Mouse (Mus musculus): ENCODE results near the gene Pgap1. TPM values are rescaled to one million over a fixed set of nuclear protein-coding genes. Genes with fewer than 3 reads are reported as not detected.

Pgap1 gene
- total RNA-seq, 2 experiments from 2014 or later, result 4.4 to 4.6 TPM

DNA sequence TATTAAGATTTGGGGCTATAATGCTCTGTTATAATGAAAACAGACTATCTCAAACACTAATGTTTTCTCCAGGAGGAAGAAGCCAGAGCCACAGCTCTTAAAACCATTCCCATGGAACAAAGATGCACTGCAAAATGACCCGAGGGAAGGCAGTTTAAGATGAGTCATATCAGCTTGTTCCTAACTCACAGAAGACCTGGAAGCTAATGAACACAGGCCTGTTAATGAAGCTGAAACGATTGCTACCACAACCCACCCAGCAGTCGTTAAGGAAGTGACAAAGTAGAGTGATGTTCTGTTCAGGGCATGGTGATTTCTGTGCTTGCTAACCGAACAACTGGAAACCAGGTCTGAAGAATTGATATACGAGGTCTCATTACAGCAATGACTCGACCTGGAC lies 26.3 kb downstream of the Pgap1 start:
- no peak for DNase-seq (ENCODE audit: low spot score)
- intact Hi-C loops (cut with DNase I), result no loop called here

DNA sequence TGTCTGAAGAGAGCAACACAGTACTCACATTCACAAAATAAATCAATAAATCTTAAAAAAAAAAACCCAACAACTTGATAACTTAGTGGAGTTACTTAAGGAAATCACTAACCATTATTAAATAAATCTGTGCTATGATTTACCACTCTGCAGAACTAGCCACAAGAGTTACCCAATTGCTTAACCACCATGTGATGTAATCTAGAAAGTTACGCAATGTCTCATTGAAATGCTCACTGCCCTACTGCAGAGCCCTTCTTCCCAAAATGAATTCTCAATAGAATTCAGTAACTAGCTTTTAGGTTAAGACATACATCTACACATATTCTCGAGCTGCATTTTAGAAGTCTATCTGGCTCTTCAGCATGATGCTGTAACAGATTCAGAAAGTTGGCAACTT lies 33.8 kb downstream of the Pgap1 start:
- intact Hi-C loops (cut with DNase I), result no loop called here
- DNase-seq (ENCODE audit: low spot score), result no peak

DNA sequence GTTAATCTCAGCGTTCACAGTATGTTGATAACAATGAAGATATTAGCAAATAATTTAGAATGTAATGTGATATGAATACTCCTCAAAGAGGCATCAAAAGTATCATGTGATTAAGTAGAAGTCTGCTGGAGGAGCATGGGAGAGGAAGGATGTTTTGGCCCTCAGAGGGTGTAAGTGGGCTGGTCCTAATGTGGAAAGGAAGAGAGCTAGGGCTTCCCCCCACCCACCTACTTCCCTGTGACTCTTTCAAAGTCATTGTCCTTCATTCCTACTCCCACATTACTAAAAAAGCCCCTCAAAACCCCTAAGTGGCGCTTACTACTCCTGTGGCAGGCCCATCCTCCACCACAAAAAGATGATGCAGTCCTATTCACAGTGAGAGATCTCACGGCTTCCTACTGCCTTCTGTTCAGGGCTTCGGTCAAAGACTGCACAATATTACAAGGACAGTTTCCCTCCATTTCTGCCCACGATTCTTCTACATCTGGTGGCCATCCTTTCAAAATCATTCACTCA lies 37.4 kb downstream of the Pgap1 start:
- no peak for DNase-seq (ENCODE audit: low spot score)
- intact Hi-C loops (cut with DNase I), result no loop called here

DNA sequence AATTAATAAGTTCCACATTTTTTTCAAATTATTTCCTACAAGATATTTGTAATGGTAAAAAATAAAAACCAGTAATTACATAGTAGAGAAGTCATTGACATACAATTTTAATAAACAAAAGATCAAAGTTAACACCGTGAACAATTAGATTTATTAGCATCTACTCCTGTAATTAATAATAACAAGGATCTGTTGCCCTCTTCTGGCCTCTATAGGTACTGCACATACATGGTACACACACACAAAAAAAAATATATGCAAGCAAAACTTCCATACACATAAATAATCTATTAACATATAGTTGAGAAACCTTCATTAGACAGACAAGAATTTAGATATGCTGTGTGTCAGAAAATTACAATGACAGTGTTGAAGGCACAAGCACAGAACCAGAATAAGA lies 43.6 kb downstream of the Pgap1 start:
- intact Hi-C loops (cut with DNase I), result no loop called here
- no peak for DNase-seq (ENCODE audit: low spot score)

DNA sequence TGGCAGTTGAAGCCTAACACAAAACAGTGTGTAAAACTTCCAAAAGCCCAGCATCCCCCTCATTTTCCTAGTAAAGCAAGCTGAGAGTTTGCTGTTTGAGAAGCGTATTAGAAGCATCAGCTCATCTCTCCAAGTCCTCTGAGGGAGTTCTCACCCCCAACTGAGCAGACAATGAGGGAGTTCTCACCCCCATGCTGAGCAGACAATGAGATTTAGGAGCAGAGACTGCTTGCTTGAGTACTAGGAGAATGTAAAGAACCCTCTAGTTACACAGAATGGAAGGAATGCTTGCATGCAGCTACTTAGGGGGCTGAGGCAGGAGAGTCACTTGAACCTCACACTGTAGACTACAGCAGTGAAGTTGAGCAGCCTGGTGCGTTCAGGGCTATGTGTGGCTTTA lies 59.0 kb downstream of the Pgap1 start:
- intact Hi-C loops (cut with DNase I), result no loop called here
- DNase-seq (ENCODE audit: low spot score), result no peak

DNA sequence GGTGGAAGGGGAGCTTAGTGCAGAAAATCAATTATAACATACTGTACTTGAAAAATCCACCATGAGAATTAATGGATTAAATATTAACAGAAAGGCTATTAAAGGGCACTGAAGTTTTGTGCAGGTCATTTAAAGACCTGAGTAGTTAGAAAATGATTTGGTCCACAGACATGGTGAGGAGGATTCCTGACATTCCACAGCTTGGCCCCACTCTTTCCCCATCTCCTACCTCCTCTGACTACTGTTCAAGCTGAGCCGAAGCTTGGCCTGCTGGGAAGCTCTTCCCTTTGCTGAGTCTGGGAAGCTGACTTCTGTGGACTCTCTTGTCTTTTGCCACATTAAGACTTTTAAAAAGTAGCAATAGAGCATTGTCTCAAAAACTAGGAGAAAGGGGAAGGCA lies 61.2 kb downstream of the Pgap1 start:
- DNase-seq (ENCODE audit: low spot score), result no peak
- intact Hi-C loops (cut with DNase I), result no loop called here

DNA sequence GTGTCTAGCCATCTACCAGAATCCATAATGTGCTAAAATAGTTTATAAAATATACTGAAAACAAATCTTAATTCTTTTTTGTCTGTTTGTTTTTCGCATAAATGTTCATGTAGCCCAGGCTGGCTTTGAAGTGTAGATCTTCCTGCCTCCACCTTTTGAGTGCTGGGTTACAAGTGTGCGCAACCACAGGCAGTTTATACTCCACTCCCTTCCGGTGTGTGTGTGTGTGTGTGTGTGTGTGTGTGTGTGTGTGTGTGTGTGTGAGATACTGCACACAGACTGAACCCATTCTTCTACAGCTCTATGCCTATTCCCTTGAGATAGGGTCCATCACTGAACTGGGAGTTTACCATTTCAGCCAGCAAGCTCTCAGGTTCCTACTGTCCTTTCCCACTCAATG lies 64.0 kb downstream of the Pgap1 start:
- intact Hi-C loops (cut with DNase I), result no loop called here
- DNase-seq (ENCODE audit: low spot score), result no peak

DNA sequence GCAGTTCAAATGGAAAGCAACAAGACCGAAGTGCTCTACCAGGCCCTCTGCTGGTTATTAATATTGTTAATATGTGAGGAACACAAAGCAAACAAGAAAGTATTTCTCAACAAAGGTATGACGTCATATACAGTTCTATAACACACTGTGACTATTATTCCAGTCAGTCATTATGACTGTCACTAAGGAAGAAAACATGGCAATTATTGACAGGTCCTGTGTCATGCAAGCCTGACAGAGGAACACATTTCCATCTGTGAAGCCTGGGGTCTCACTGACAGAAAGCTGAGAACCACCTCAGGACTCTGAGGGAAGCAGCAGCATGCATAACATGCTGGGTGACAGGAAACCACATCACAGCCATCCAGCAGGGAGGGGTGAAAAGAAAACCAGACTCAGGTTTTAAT lies 65.0 kb downstream of the Pgap1 start:
- intact Hi-C loops (cut with DNase I), result no loop called here
- no peak for DNase-seq (ENCODE audit: low spot score)

DNA sequence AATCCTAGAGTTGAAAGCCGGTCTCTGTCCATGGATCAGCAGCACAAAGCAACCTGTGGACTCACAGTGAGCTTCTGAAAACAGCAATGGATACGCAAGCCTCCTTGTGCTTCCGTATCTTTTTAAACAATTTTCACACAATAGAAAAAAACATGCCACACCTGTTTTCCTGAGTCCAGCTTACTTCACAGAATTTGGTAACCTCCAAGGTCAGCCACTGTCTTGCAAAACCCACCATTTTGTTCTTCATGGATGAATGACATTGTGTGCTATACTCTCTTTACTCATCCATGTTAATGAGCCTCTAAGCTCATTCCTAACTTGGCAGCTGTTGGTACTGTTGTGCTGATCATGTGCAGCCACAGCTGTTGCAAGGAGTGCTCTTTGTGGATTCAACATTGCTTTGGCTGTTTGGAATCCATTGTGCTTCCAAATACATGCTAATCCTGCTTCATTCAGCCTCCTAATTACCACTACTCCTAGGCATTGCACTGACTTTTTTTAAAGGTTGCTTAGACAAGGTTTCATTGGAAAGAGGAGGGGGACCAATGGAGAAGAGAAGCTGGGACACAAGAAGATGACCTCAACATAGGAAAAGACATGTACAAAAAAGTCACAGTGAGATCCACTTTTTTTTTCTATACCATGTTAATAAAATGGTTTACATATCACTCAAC lies 72.6 kb downstream of the Pgap1 start:
- intact Hi-C loops (cut with DNase I), result no loop called here

DNA sequence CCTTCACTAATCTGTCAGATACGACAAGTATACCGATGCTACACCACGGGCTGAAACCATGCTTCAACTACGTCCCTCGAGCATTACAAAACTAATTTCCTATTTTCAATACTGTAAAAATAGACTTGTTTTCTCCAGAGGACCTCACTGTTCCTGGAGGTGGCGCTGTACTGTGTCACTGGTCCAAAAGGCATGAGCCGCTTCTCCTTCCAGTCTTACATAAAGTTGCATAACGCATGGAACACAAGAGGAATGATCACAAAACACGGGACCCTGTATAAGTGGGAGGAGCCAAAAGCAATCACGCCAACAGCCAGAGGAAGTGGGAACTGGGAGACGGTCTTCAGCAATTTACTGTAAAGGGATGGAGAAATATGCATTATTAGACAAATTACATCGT lies 77.0 kb downstream of the Pgap1 start:
- intact Hi-C loops (cut with DNase I), result no loop called here
- DNase-seq (ENCODE audit: low spot score), result no peak

More for the DNA sequence above, 72.6 kb downstream of the Pgap1 start:
- no peak for DNase-seq (ENCODE audit: low spot score)

DNA sequence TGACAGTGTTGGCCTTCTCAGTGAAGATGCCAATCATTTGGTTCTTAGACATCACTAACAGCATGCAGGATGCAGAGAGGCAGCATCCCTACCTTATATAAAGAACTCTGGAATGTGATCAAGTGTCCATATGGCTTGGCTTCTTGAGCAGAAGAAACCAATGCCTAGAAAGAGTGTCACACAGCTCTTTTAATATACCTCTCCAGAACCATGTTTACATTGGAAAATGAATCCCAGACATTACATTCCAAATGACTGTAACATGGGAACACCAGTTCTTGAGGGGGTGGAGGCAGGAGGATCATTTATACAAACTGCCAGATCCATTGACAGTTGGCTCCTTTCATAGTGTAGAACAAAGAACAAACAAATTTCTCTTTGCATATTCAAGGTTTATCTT lies 88.8 kb downstream of the Pgap1 start:
- no peak for DNase-seq (ENCODE audit: low spot score)
- intact Hi-C loops (cut with DNase I), result no loop called here

DNA sequence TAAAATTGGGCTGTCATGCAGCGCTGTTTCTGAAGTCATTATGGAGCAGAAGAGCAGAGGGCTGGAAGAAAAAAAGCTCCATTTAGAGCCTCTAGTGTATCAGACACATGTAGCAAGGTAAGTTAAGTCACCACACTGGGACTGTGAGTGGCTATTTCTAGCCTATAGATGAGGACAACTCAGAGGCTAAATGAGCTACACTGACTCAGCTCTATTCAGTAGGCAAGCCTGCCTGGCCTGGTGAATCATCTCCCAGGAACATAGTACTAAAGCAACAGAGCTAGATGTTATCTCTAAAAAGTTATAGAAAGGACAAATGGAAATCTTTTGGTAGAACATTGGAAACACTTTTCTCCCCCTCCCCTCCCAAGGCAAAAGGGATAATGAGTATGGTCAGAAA lies 90.1 kb downstream of the Pgap1 start:
- intact Hi-C loops (cut with DNase I), result no loop called here
- DNase-seq (ENCODE audit: low spot score), result no peak

DNA sequence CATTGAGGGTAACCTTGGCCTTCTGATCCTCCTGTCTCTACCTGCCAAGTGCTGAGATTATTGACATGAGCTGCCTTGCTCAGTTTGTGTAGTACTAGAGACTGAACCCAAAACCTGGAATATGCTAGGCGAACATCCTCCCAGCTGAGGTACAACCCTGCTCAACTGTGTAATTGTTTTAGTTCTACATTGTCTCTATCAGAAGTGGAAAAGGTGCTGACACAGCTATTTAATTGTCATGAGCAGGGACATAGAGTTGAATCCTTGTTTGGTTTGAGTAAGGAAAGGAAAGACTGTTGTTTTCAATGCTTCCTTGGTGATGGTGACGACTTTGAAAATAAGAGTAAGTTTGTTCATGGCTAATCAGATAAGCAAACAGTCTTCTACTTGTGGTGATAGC lies 105.4 kb downstream of the Pgap1 start:
- DNase-seq (ENCODE audit: low spot score), result no peak
- intact Hi-C loops (cut with DNase I), result no loop called here

DNA sequence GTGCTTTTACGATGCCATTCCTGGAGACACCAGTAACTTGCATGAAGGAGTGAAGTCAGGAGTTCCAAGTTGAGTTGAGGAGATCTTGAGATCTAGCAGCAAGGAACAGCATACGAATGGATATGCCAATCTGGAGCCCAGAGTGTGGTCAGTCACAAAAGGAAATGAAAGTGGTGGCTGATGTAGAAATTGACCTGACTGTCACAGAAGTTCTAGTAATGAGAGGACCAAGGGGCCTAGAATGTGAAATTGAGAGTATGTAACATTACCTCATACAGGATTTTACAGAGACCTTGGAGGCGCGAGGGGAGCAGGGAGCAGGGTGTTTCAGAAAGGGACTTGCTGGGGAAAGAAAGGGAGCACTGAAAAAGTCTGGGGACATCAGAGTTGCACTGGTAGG lies 108.7 kb downstream of the Pgap1 start:
- no peak for DNase-seq (ENCODE audit: low spot score)
- intact Hi-C loops (cut with DNase I), result no loop called here

DNA sequence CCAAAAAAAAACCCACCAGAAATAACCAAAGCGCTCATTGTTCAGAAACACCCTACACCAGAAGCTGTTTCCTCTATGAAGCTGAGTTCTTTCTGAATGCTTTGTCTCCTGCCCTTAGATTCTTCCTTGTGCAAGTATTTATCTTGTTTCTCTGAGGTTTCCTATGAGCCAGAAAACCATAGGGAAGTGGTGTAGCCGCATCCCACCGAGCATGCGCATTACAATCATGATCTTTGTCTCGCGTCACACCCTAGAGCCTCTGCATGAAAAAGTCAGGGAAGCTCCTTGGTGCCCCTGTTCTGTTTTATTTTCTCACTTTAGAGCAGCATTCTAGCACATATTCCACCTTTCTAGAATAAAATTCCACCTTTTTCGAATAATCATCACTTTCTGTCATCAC lies 113.8 kb downstream of the Pgap1 start:
- DNase-seq (ENCODE audit: low spot score), result no peak

DNA sequence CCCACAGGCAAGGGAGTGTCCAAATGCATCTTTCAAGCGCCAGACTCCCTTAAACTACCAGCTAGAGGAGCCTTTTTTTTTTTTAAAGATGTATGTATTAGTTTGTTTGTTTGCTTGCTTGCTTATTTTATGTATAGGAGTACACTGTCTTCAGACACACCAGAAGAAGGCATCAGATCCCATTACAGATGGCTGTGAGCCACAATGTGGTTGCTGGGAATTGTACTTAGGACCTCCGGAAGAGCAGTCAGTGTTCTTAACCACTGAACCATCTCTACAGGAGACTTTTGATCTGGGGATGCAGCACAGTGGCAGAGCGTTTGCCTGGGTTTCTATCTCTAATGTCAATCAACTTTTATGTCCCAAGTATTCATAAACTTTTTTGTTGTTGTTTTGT lies 118.4 kb downstream of the Pgap1 start:
- intact Hi-C loops (cut with DNase I), result loop anchor here (10.0 kb wide), 1 partner anchor 536 kb away; no protein-coding TSS in a partner anchor
- DNase-seq (ENCODE audit: low spot score), result no peak

More for the DNA sequence above, 113.8 kb downstream of the Pgap1 start:
- intact Hi-C loops (cut with DNase I), result no loop called here

DNA sequence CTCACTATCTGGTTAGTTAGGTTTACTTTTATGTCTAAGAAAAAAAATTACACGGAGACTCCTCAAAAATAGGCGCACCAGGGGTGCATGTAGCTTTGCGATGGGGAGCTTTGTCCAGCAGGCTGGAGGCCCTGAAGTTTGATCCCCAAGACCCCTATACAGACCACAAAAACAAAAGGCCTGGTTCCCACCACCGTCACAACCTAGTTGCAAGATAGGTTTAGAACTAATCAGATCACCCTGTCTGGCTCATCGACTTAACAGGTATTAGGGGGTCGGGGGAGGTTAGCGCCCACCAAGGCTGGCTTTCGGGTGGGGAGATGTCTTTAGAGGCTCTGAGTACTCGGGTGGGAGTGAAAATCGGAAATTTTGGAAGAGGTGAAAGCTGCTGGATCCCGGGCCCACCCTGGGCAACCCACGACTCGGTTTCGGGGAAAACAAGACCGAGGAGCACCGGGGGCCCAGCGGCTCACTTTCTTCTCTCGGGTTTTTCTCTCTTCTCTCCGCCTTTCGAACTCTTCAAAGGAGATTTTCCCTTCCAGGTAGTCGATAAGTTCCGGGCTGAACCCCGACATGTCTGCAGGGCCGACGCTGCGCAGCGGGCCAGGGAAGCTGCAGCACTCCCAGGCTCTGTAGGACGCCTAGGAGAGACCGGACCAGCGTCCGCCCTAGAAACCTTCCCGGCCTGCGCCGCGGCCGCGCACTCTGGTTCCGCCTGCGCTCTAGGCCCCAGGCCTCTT lies 119.0 kb downstream of the Pgap1 start, which contains the start of gene Gtf3c3:
Gene Gtf3c3, minus strand, starts transcription at position 632 of the 740 bp plus-strand sequence.
- intact Hi-C loops (cut with DNase I), result loop anchor here (10.0 kb wide), 1 partner anchor 536 kb away; no protein-coding TSS in a partner anchor
- peak; percentile 42 for DNase-seq (ENCODE audit: low spot score)
